Mouse (Mus musculus): ENCODE data around the gene C1qtnf2. TPM values are rescaled to one million over a fixed set of nuclear protein-coding genes. Genes with fewer than 3 reads are reported as not detected.

C1qtnf2 gene
- polyA plus RNA-seq, 1 experiment, result 5.9 TPM

DNA sequence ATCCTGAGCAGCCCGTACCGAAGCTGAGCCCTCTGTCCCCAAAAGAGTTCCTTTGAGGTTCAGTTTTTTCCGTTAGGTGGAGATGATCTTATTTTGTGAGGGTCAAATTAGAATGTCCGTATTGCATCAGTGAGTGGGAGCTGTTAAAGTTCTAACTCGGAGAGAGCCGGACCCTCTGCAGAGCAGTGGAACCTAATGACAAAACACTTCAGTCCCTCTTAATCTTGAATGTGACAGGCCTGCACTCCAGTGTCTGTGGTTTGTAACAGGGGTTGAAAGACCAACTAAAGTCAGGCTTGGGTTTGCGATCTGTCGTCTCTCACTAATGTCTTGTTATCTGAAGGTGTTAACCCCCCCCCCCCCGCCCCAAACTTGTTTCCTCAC, 40.1 kb upstream of the C1qtnf2 start:
- H3K36me3 ChIP-seq (ENCODE audit: control insufficient read depth, insufficient read depth, low read length), result peaks cover 15% of the 10 kb centered on the region
- H3K27ac ChIP-seq (ENCODE audit: insufficient read depth, low read depth, low read length), result no peak overlapping the region
- TF ChIP-seq CTCF (IDR thresholded peaks at IDR 0.05; ENCODE audit: extremely low read depth, insufficient read length, insufficient replicate concordance, low read depth, low read length), result no peak
- WGBS, result 3% methylated on average over 9 of the region's 9 CpGs
- H3K4me3 ChIP-seq (ENCODE audit: low read depth, low read length), result peak overlapping the region; percentile 85
- H3K4me1 ChIP-seq (ENCODE audit: control insufficient read depth, insufficient read depth, insufficient read length, low read length), result peaks cover 6% of the 10 kb centered on the region; the same call in 1 of the 2 replicates
- H3K27me3 ChIP-seq (ENCODE audit: control insufficient read depth, insufficient read depth, low read length), result no peaks in the 10 kb centered on the region

DNA sequence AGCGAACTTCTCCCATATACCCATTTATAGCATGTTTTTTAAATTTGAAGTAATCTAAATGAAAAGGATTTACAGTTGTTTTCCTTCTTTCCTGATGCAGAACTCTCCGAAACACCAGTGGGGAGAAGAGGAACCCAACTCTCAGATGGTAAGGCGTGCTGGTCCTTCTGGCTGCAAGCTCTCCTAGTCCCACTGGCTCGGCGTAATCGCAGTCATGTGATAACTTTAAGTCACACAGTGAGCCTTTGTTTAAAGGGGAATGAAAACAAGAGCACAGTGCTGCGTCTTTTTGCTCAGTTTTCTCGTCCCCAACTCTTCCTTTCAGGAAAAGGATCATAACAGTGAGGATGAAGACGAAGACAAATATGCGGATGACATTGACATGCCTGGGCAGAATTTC, 33.0 kb upstream of the C1qtnf2 start:
- H3K4me1 ChIP-seq (ENCODE audit: control insufficient read depth, insufficient read depth, insufficient read length, low read length), result no peaks in the 10 kb centered on the region
- H3K4me3 ChIP-seq (ENCODE audit: low read depth, low read length), result no peak overlapping the region
- 93% methylated on average over 10 of the region's 10 CpGs for WGBS
- no peak overlapping the region for H3K27ac ChIP-seq (ENCODE audit: insufficient read depth, low read depth, low read length)
- no peaks in the 10 kb centered on the region for H3K27me3 ChIP-seq (ENCODE audit: control insufficient read depth, insufficient read depth, low read length)
- TF ChIP-seq POLR2A (IDR thresholded peaks at IDR 0.05; ENCODE audit: low read depth, low read length) (no peak), CTCF (IDR thresholded peaks at IDR 0.05; ENCODE audit: extremely low read depth, insufficient read length, insufficient replicate concordance, low read depth, low read length) (no peak)
- H3K36me3 ChIP-seq (ENCODE audit: control insufficient read depth, insufficient read depth, low read length), result peaks cover 81% of the 10 kb centered on the region

DNA sequence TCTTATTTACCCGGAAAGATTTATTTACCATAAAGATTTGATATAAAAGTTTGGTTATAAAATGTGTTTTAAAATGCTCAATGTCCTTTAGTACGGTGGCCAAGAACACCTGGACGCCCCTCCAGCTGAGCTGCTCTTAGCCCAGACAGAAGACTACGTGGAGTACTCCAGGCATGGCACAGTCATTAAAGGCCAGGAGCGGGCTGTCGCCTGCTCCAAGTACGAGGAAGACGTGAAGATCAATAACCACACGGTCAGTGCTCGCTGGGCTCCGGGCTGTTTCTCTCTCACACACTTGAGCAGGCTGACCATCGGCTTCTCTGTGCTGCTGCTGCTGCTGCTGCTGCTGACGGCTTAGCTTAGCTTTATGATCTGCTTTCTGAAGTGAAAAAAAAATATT, 30.9 kb upstream of the C1qtnf2 start:
- H3K4me3 ChIP-seq (ENCODE audit: low read depth, low read length), result no peak overlapping the region
- no peak for TF ChIP-seq POLR2A (IDR thresholded peaks at IDR 0.05; ENCODE audit: low read depth, low read length)
- TF ChIP-seq CTCF (IDR thresholded peaks at IDR 0.05; ENCODE audit: extremely low read depth, insufficient read length, insufficient replicate concordance, low read depth, low read length), result no peak
- H3K27me3 ChIP-seq (ENCODE audit: control insufficient read depth, insufficient read depth, low read length), result no peaks in the 10 kb centered on the region
- H3K36me3 ChIP-seq (ENCODE audit: control insufficient read depth, insufficient read depth, low read length), result peaks cover 83% of the 10 kb centered on the region
- no peaks in the 10 kb centered on the region for H3K4me1 ChIP-seq (ENCODE audit: control insufficient read depth, insufficient read depth, insufficient read length, low read length)
- WGBS, result 90% methylated on average over 13 of the region's 13 CpGs
- H3K27ac ChIP-seq (ENCODE audit: insufficient read depth, low read depth, low read length), result no peak overlapping the region

DNA sequence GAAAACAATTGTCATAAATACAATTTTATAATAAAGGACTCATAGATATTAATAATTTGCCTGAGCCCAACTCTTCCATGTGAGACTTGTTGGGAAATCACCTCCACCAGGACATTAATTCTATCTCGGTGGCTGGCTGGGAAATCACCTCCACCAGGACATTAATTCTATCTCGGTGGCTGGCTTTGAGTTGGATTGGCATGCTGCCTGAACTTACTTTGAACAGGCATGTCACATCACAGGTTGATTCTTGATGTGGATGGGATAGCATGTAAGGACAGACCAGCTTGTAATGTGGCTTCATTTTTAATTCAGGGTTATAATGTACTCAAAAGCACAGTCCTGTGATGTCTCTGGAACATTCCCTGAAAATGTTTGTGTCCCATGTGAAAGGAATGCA, 24.2 kb upstream of the C1qtnf2 start:
- Histone ChIP-seq H3K36me3 (ENCODE audit: control insufficient read depth, insufficient read depth, low read length) (peaks cover 23% of the 10 kb centered on the region), H3K4me1 (ENCODE audit: control insufficient read depth, insufficient read depth, insufficient read length, low read length) (no peaks in the 10 kb centered on the region), H3K27ac (ENCODE audit: insufficient read depth, low read depth, low read length) (no peak overlapping the region), H3K4me3 (ENCODE audit: low read depth, low read length) (no peak overlapping the region), H3K27me3 (ENCODE audit: control insufficient read depth, insufficient read depth, low read length) (no peaks in the 10 kb centered on the region)
- WGBS, result 65% methylated on average over 2 of the region's 2 CpGs
- TF ChIP-seq CTCF (IDR thresholded peaks at IDR 0.05; ENCODE audit: extremely low read depth, insufficient read length, insufficient replicate concordance, low read depth, low read length), result no peak

DNA sequence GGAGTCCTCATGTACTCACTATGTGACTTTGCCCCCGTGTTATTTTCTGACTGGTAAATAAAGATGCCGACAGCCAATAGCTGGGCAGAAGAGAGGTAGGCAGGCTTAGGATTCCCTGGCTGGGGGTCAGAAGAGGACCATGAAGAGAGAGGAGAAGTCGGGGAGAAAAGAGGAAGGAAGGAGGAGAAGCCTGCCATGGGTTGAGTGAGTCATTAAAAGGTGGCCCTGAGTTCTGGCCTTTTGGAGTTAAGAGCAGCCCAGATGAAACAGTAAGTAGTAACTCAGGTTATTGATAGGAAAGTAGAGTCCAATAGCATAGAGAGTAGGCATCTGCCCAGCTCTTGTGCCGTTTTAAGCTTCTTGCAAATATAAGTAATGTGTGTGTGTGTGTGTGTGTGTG, 22.8 kb upstream of the C1qtnf2 start:
- Histone ChIP-seq H3K4me1 (ENCODE audit: control insufficient read depth, insufficient read depth, insufficient read length, low read length) (no peaks in the 10 kb centered on the region), H3K36me3 (ENCODE audit: control insufficient read depth, insufficient read depth, low read length) (peaks cover 10% of the 10 kb centered on the region), H3K4me3 (ENCODE audit: low read depth, low read length) (no peak overlapping the region), H3K27me3 (ENCODE audit: control insufficient read depth, insufficient read depth, low read length) (no peaks in the 10 kb centered on the region), H3K27ac (ENCODE audit: insufficient read depth, low read depth, low read length) (no peak overlapping the region)
- WGBS, result 43% methylated on average over 4 of the region's 4 CpGs
- TF ChIP-seq POLR2A (IDR thresholded peaks at IDR 0.05; ENCODE audit: low read depth, low read length) (no peak), CTCF (IDR thresholded peaks at IDR 0.05; ENCODE audit: extremely low read depth, insufficient read length, insufficient replicate concordance, low read depth, low read length) (no peak)

DNA sequence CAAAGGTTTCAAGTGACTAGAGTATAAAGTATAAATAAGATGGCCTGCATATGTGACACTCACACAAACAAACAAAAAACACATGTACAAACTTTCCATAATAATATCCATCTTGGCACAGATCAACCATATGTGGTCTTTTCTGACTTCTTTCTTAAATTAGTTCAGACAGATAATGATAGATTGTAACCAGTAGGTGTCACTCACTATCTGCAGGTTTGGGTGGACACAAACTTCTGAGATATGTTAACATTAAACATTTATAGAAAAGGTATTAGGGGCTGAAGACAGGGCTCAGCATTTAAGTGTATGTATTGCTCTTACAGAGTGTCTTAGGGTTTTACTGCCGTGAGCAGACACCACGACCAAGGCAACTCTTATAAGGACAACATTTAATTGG, 21.8 kb upstream of the C1qtnf2 start:
- WGBS, result 58% methylated on average over 2 of the region's 2 CpGs
- Histone ChIP-seq H3K27me3 (ENCODE audit: control insufficient read depth, insufficient read depth, low read length) (no peaks in the 10 kb centered on the region), H3K27ac (ENCODE audit: insufficient read depth, low read depth, low read length) (no peak overlapping the region), H3K36me3 (ENCODE audit: control insufficient read depth, insufficient read depth, low read length) (peaks cover 3% of the 10 kb centered on the region; the same call in 1 of the 2 replicates), H3K4me3 (ENCODE audit: low read depth, low read length) (no peak overlapping the region), H3K4me1 (ENCODE audit: control insufficient read depth, insufficient read depth, insufficient read length, low read length) (no peaks in the 10 kb centered on the region)
- TF ChIP-seq CTCF (IDR thresholded peaks at IDR 0.05; ENCODE audit: extremely low read depth, insufficient read length, insufficient replicate concordance, low read depth, low read length) (no peak), POLR2A (IDR thresholded peaks at IDR 0.05; ENCODE audit: low read depth, low read length) (no peak)

DNA sequence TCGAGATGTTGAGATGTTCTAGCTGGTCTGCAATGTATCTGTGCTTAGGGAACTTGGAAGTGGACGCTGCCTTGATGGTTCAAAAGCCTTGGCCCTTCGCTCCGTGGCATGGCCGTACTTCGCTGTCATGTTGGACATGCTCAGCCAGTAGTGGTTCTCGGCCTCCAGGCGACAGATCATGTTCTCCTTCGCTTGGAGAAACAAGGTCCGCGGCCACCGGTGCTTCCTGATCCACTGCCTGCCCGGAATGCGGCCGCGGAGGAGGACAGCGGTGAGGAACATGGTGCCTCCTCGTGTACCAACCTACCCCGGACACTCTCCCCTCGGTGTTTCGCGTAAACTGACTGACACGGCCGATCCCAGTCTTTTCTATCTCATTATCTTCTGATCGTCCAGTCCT, 10.9 kb upstream of the C1qtnf2 start:
- Histone ChIP-seq H3K4me3 (ENCODE audit: low read depth, low read length) (no peak overlapping the region), H3K27ac (ENCODE audit: insufficient read depth, low read depth, low read length) (no peak overlapping the region), H3K4me1 (ENCODE audit: control insufficient read depth, insufficient read depth, insufficient read length, low read length) (no peaks in the 10 kb centered on the region), H3K36me3 (ENCODE audit: control insufficient read depth, insufficient read depth, low read length) (no peaks in the 10 kb centered on the region), H3K27me3 (ENCODE audit: control insufficient read depth, insufficient read depth, low read length) (no peaks in the 10 kb centered on the region)
- WGBS, result 93% methylated on average over 25 of the region's 25 CpGs
- TF ChIP-seq CTCF (IDR thresholded peaks at IDR 0.05; ENCODE audit: extremely low read depth, insufficient read length, insufficient replicate concordance, low read depth, low read length) (no peak), POLR2A (IDR thresholded peaks at IDR 0.05; ENCODE audit: low read depth, low read length) (no peak)

DNA sequence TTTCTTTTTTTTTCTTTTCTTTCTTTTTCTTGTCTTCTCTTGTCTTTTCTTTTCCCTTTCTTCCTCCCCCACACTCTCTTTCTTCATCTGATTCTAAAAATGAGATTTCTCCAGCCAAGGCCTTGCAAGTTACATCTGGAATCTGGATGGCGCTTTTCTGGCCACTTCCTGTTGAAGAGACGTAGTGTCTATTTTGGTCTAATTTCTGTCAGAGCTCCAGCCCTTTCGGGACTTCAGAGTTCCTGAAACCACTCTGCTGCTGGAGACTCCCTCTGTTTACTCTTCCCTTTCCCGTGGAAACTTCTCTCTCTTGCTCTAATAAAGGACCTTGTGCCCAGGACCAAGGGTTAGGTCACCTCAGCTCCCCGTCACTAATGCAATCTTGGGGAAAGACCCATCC, 4.0 kb upstream of the C1qtnf2 start:
- H3K27ac ChIP-seq (ENCODE audit: insufficient read depth, low read depth, low read length), result peak overlapping the region; percentile 39; the same call in 1 of the 2 replicates
- 44% methylated on average over 5 of the region's 5 CpGs for whole genome bisulfite sequencing

More for the DNA sequence above, 4.0 kb upstream of the C1qtnf2 start:
- Histone ChIP-seq H3K27me3 (ENCODE audit: control insufficient read depth, insufficient read depth, low read length) (no peaks in the 10 kb centered on the region), H3K36me3 (ENCODE audit: control insufficient read depth, insufficient read depth, low read length) (no peaks in the 10 kb centered on the region), H3K4me3 (ENCODE audit: low read depth, low read length) (no peak overlapping the region), H3K4me1 (ENCODE audit: control insufficient read depth, insufficient read depth, insufficient read length, low read length) (peaks cover 5% of the 10 kb centered on the region)
- TF ChIP-seq CTCF (IDR thresholded peaks at IDR 0.05; ENCODE audit: extremely low read depth, insufficient read length, insufficient replicate concordance, low read depth, low read length) (no peak), POLR2A (IDR thresholded peaks at IDR 0.05; ENCODE audit: low read depth, low read length) (no peak)

All from small intestine, adult 2 months (tissue).